Mouse (Mus musculus) thymus, postnatal 4 days (tissue): Measurements from ENCODE around the gene Rsu1.

Source experiments
- DNase-seq: peaks from one replicate; pipeline ENCODE4 v3.0.0; 2021

Rsu1 gene

GRCm38 (mm10) chr2:13145245-13145644 is 126.0 kb downstream of the Rsu1 start:
- no peak for DNase-seq

- no peak for DNase-seq
Measured at GRCm38 (mm10) chr2:13134890-13135289, 136.3 kb downstream of the Rsu1 start.

- DNase-seq = no peak
Measured at GRCm38 (mm10) chr2:13132841-13133240, 138.4 kb downstream of the Rsu1 start.

- DNase-seq = no peak
Measured at GRCm38 (mm10) chr2:13132406-13132805, 138.8 kb downstream of the Rsu1 start.

- no peak for DNase-seq
Measured at GRCm38 (mm10) chr2:13129859-13130258, 141.4 kb downstream of the Rsu1 start.

- no peak for DNase-seq
Measured at GRCm38 (mm10) chr2:13129337-13129736, 141.9 kb downstream of the Rsu1 start.

GRCm38 (mm10) chr2:13120461-13120860 is 150.8 kb downstream of the Rsu1 start:
- DNase-seq = no peak

GRCm38 (mm10) chr2:13117896-13118295 is 153.3 kb downstream of the Rsu1 start:
- no peak for DNase-seq

GRCm38 (mm10) chr2:13106531-13106930 is 164.7 kb downstream of the Rsu1 start:
- DNase-seq = no peak

- DNase-seq = no peak
Measured at GRCm38 (mm10) chr2:13104388-13104787, 166.8 kb downstream of the Rsu1 start.

GRCm38 (mm10) chr2:13103797-13104200 is 167.4 kb downstream of the Rsu1 start:
- no peak for DNase-seq

GRCm38 (mm10) chr2:13094045-13094444 is 177.2 kb downstream of the Rsu1 start:
- no peak for DNase-seq

GRCm38 (mm10) chr2:13093570-13093969 is 177.6 kb downstream of the Rsu1 start:
- no peak for DNase-seq

GRCm38 (mm10) chr2:13091399-13092015 is 179.7 kb downstream of the Rsu1 start:
- DNase-seq = no peak

- DNase-seq = no peak
Measured at GRCm38 (mm10) chr2:13090841-13091240, 180.4 kb downstream of the Rsu1 start.

- no peak for DNase-seq
Measured at GRCm38 (mm10) chr2:13089861-13090260, 181.4 kb downstream of the Rsu1 start.

- no peak for DNase-seq
Measured at GRCm38 (mm10) chr2:13088266-13088665, 182.9 kb downstream of the Rsu1 start.

GRCm38 (mm10) chr2:13087811-13088210 is 183.4 kb downstream of the Rsu1 start:
- DNase-seq = no peak

- no peak for DNase-seq
Measured at GRCm38 (mm10) chr2:13084223-13084622, 187.0 kb downstream of the Rsu1 start.

GRCm38 (mm10) chr2:13080476-13080875 is 190.7 kb downstream of the Rsu1 start:
- no peak for DNase-seq

- DNase-seq = no peak
Measured at GRCm38 (mm10) chr2:13072243-13072642, 199.0 kb downstream of the Rsu1 start.

GRCm38 (mm10) chr2:13060426-13061170 is 210.6 kb downstream of the Rsu1 start:
- no peak for DNase-seq

GRCm38 (mm10) chr2:13048649-13049048 is 222.6 kb downstream of the Rsu1 start:
- no peak for DNase-seq

GRCm38 (mm10) chr2:13044555-13044954 is 226.7 kb downstream of the Rsu1 start:
- DNase-seq = no peak

- DNase-seq = no peak
Measured at GRCm38 (mm10) chr2:13039785-13040184, 231.4 kb downstream of the Rsu1 start.
